Mouse (Mus musculus) limb, embryonic 12.5 days (tissue): ENCODE results near the gene Prom2. TPM values are rescaled to one million over a fixed set of nuclear protein-coding genes. Genes with fewer than 3 reads are reported as not detected.

Experiments
- ATAC-seq: fragments of 200-750 bp; cut with Nextera tagmentation; 2 replicates; pipeline ENCODE4 v1.8.0; 2017; ENCODE audit warnings: low read depth, moderate TSS enrichment; ENCODE audit not compliant: insufficient number of reproducible peaks, insufficient read depth, low FRiP score, low TSS enrichment
- H3K27ac ChIP-seq: fragments of 300-500 bp; sonication (generic); 2 replicates; pipeline ENCODE4 v1.5.1; 2016; ENCODE audit warnings: mild to moderate bottlenecking, moderate library complexity
- H3K27me3 ChIP-seq: fragments of 300-500 bp; sonication (generic); 2 replicates; pipeline ENCODE4 v1.6.1; 2016; ENCODE audit warnings: mild to moderate bottlenecking, moderate library complexity
- H3K36me3 ChIP-seq: fragments of 300-500 bp; sonication (generic); 2 replicates; pipeline ENCODE4 v1.6.1; 2016; ENCODE audit warnings: mild to moderate bottlenecking, moderate library complexity
- H3K4me1 ChIP-seq: fragments of 300-500 bp; sonication (generic); replicated peaks from 2 replicates; pipeline ENCODE4 v1.6.1; 2016
- H3K4me2 ChIP-seq: fragments of 300-500 bp; sonication (generic); 2 replicates; pipeline ENCODE4 v1.6.1; 2016; ENCODE audit warnings: mild to moderate bottlenecking, moderate library complexity
- H3K4me3 ChIP-seq: fragments of 300-500 bp; sonication (generic); replicated peaks from 2 replicates; pipeline ENCODE4 v1.5.1; 2016; ENCODE audit warnings: mild to moderate bottlenecking
- H3K9ac ChIP-seq: fragments of 300-500 bp; sonication (generic); replicated peaks from 2 replicates; pipeline ENCODE4 v1.6.1; 2016; ENCODE audit warnings: mild to moderate bottlenecking, moderate library complexity
- H3K9me3 ChIP-seq: fragments of 300-500 bp; sonication (generic); 2 replicates; pipeline ENCODE4 v1.6.1; 2016; ENCODE audit warnings: mild to moderate bottlenecking, moderate library complexity
- WGBS: fragments of 180-500 bp; shearing (Covaris S2); methylation state at CpG from one replicate; pipeline ENCODE4 v1.1.7; 2016; 5-methylcytosine and 5-hydroxymethylcytosine counted together
- polyA plus RNA-seq: library from polyadenylated mRNA; unstranded; fragments of >200 nt; fragmentation: Nextera tagmentation; extraction: Ambion mirVana; gene quantifications from 2 replicates; pipeline ENCODE4 v1.2.1, GENCODE M21; 2016

The Prom2 gene
- polyA plus RNA-seq, result 1.2 and 1.7 TPM in 2 replicates

- no peak within 1 kb of the TSS for H3K27ac ChIP-seq
- no peaks in the 10 kb centered on the region for H3K36me3 ChIP-seq
- no peaks in the 10 kb centered on the region for H3K9me3 ChIP-seq
- H3K4me2 ChIP-seq, result peak within 1 kb of the TSS; percentile 31
- no peak within 1 kb of the TSS for H3K9ac ChIP-seq
- no peak for ATAC-seq
- H3K4me3 ChIP-seq, result 0 out of 2 replicates have a peak within 1 kb of the TSS, but pooled peaks have one; percentile 19
- peaks cover 87% of the 10 kb centered on the region for H3K27me3 ChIP-seq
- no peaks in the 10 kb centered on the region for H3K4me1 ChIP-seq
- 5% methylated on average over 29 of the region's 29 CpGs for WGBS
These were observed at the start of gene Prom2 for GRCm38 (mm10) chr2:127541185-127541584. Gene Prom2 (minus strand): TSS chr2:127541467.

GRCm38 (mm10) chr2:127590840-127591239 lies 49.6 kb upstream of the Prom2 start:
- Histone ChIP-seq H3K27me3 (no peaks in the 10 kb centered on the region), H3K36me3 (peaks cover 45% of the 10 kb centered on the region), H3K27ac (no peak overlapping the region), H3K4me3 (no peak overlapping the region), H3K9ac (no peak overlapping the region), H3K9me3 (no peaks in the 10 kb centered on the region), H3K4me1 (peaks cover 32% of the 10 kb centered on the region), H3K4me2 (peak overlapping the region; percentile 15; the same call in 1 of the 2 replicates)
- ATAC-seq, result no peak
- 69% methylated on average over 4 of the region's 4 CpGs for WGBS

GRCm38 (mm10) chr2:127590204-127590603 lies 48.9 kb upstream of the Prom2 start:
- no peaks in the 10 kb centered on the region for H3K27me3 ChIP-seq
- H3K4me3 ChIP-seq, result no peak overlapping the region
- peaks cover 32% of the 10 kb centered on the region for H3K4me1 ChIP-seq
- no peak for ATAC-seq
- no peaks in the 10 kb centered on the region for H3K9me3 ChIP-seq
- 0 out of 2 replicates have a peak overlapping the region, but pooled peaks have one; percentile 17 for H3K27ac ChIP-seq
- peaks cover 39% of the 10 kb centered on the region for H3K36me3 ChIP-seq
- WGBS, result 66% methylated on average over 15 of the region's 15 CpGs
- H3K4me2 ChIP-seq, result no peak overlapping the region
- no peak overlapping the region for H3K9ac ChIP-seq

- H3K27me3 ChIP-seq, result no peaks in the 10 kb centered on the region
- 91% methylated on average over 9 of the region's 9 CpGs for WGBS
- peaks cover 34% of the 10 kb centered on the region for H3K4me1 ChIP-seq
- no peak overlapping the region for H3K4me3 ChIP-seq
- peaks cover 26% of the 10 kb centered on the region for H3K36me3 ChIP-seq
- no peak for ATAC-seq
- H3K27ac ChIP-seq, result no peak overlapping the region
- no peaks in the 10 kb centered on the region for H3K9me3 ChIP-seq
- H3K9ac ChIP-seq, result no peak overlapping the region
- H3K4me2 ChIP-seq, result no peak overlapping the region
These were observed 47.6 kb upstream of the Prom2 start for GRCm38 (mm10) chr2:127588897-127589296.

GRCm38 (mm10) chr2:127587514-127587844 lies 46.2 kb upstream of the Prom2 start:
- H3K9ac ChIP-seq, result peak overlapping the region; percentile 73
- ATAC-seq, result no peak
- H3K4me1 ChIP-seq, result peaks cover 37% of the 10 kb centered on the region
- H3K36me3 ChIP-seq, result peaks cover 17% of the 10 kb centered on the region; the same call in 1 of the 2 replicates
- H3K27me3 ChIP-seq, result no peaks in the 10 kb centered on the region
- WGBS, result under 1% methylated on average over 22 of the region's 22 CpGs
- no peaks in the 10 kb centered on the region for H3K9me3 ChIP-seq
- peak overlapping the region; percentile 75 for H3K4me2 ChIP-seq
- H3K27ac ChIP-seq, result peak overlapping the region; percentile 90
- H3K4me3 ChIP-seq, result peak overlapping the region; percentile 77

GRCm38 (mm10) chr2:127586694-127587513 lies 45.6 kb upstream of the Prom2 start, which contains the start of the genes Zfp661 and Mrps5:
Gene Zfp661 (minus strand): TSS chr2:127587094.
Gene Mrps5 (plus strand): TSS chr2:127587222.
- ATAC-seq, result peak; percentile 66
- Histone ChIP-seq H3K9ac (peak within 1 kb of the TSS; percentile 73), H3K9me3 (no peaks in the 10 kb centered on the region), H3K4me2 (peak within 1 kb of the TSS; percentile 75), H3K4me3 (peak within 1 kb of the TSS; percentile 77), H3K4me1 (peaks cover 37% of the 10 kb centered on the region), H3K27ac (peak within 1 kb of the TSS; percentile 90), H3K36me3 (peaks cover 11% of the 10 kb centered on the region; the same call in 1 of the 2 replicates), H3K27me3 (no peaks in the 10 kb centered on the region)
- WGBS, result 5% methylated on average over 39 of the region's 39 CpGs

- peak overlapping the region; percentile 87 for H3K4me2 ChIP-seq
- H3K4me1 ChIP-seq, result peaks cover 28% of the 10 kb centered on the region
- H3K27me3 ChIP-seq, result no peaks in the 10 kb centered on the region
- ATAC-seq, result peak; percentile 88
- peak overlapping the region; percentile 66 for H3K4me3 ChIP-seq
- H3K36me3 ChIP-seq, result peaks cover 5% of the 10 kb centered on the region; the same call in 1 of the 2 replicates
- under 1% methylated on average over 24 of the region's 24 CpGs for WGBS
- H3K27ac ChIP-seq, result no peak overlapping the region
- peak overlapping the region; percentile 68 for H3K9ac ChIP-seq
- no peaks in the 10 kb centered on the region for H3K9me3 ChIP-seq
These were observed 43.2 kb upstream of the Prom2 start for GRCm38 (mm10) chr2:127584436-127584858.

- Histone ChIP-seq H3K9me3 (peaks cover 10% of the 10 kb centered on the region), H3K9ac (no peak overlapping the region), H3K4me1 (no peaks in the 10 kb centered on the region), H3K27me3 (no peaks in the 10 kb centered on the region), H3K27ac (no peak overlapping the region), H3K36me3 (peaks cover 20% of the 10 kb centered on the region), H3K4me3 (no peak overlapping the region), H3K4me2 (no peak overlapping the region)
- WGBS, result 59% methylated on average over 1 of the region's 1 CpGs
- ATAC-seq, result no peak
These were observed 32.1 kb upstream of the Prom2 start for GRCm38 (mm10) chr2:127573322-127573721.

GRCm38 (mm10) chr2:127559070-127559966 lies 18.1 kb upstream of the Prom2 start:
- Histone ChIP-seq H3K27ac (no peak overlapping the region), H3K27me3 (peaks cover 22% of the 10 kb centered on the region), H3K36me3 (no peaks in the 10 kb centered on the region), H3K4me1 (no peaks in the 10 kb centered on the region), H3K9ac (no peak overlapping the region), H3K4me3 (peak overlapping the region; percentile 21; the same call in 1 of the 2 replicates), H3K4me2 (peak overlapping the region; percentile 46), H3K9me3 (no peaks in the 10 kb centered on the region)
- ATAC-seq, result peak; percentile 98
- 18% methylated on average over 18 of the region's 18 CpGs for WGBS

- 46% methylated on average over 5 of the region's 5 CpGs for WGBS
- H3K36me3 ChIP-seq, result no peaks in the 10 kb centered on the region
These were observed 9.8 kb upstream of the Prom2 start for GRCm38 (mm10) chr2:127551078-127551477.

GRCm38 (mm10) chr2:127550446-127550845 lies 9.2 kb upstream of the Prom2 start:
- Histone ChIP-seq H3K27me3 (peaks cover 5% of the 10 kb centered on the region; the same call in 1 of the 2 replicates), H3K4me2 (no peak overlapping the region), H3K36me3 (no peaks in the 10 kb centered on the region), H3K4me3 (no peak overlapping the region), H3K4me1 (no peaks in the 10 kb centered on the region), H3K9ac (no peak overlapping the region), H3K9me3 (no peaks in the 10 kb centered on the region), H3K27ac (no peak overlapping the region)
- ATAC-seq, result no peak
- WGBS, result 85% methylated on average over 1 of the region's 1 CpGs

More at GRCm38 (mm10) chr2:127551078-127551477, 9.8 kb upstream of the Prom2 start:
- no peaks in the 10 kb centered on the region for H3K4me1 ChIP-seq
- 0 out of 2 replicates have a peak, but pooled peaks cover 3% of the 10 kb centered on the region for H3K27me3 ChIP-seq
- no peak overlapping the region for H3K4me2 ChIP-seq
- ATAC-seq, result no peak
- H3K4me3 ChIP-seq, result no peak overlapping the region
- H3K9ac ChIP-seq, result no peak overlapping the region
- H3K9me3 ChIP-seq, result no peaks in the 10 kb centered on the region
- H3K27ac ChIP-seq, result no peak overlapping the region
